Mouse (Mus musculus): Measurements from ENCODE around the gene Csnk1e. TPM values are rescaled to one million over a fixed set of nuclear protein-coding genes. Genes with fewer than 3 reads are reported as not detected.

Gene Csnk1e
- total RNA-seq, 2 experiments from 2014 or later: 43.1 to 43.9 TPM

Small RNA genes within 50 kb of the gene (microRNA-seq; reads per million reads assigned to microRNA genes)
- gene Gm44302 (ENCODE audit: borderline replicate concordance in 2 of 2) (0 to 0.74 reads per million in 2 experiments), gene Mir1943 (ENCODE audit: borderline replicate concordance in 2 of 2) (1.1 to 2.9 reads per million in 2 experiments)

Other genes starting within 250 kb of the Csnk1e start
- 10 to 100 TPM; 24.8 to 28.5 TPM for gene Pick1, start 226.4 kb downstream of the Csnk1e start, total RNA-seq (2021)
- under 1 TPM; 0.23 to 0.54 TPM for gene Gm49486, start 226.2 kb downstream of the Csnk1e start, total RNA-seq (2021)
- under 1 TPM in 1 of 2 experiments, not detected in 1; 0.20 TPM for gene Slc16a8, start 200.8 kb downstream of the Csnk1e start, total RNA-seq (2021)
- gene Baiap2l2, start 170.0 kb downstream of the Csnk1e start, total RNA-seq (2021): 1 to 10 TPM; 1.6 to 1.9 TPM
- gene Pla2g6, start 127.2 kb downstream of the Csnk1e start, total RNA-seq (2021): 10 to 100 TPM; 15.0 to 16.0 TPM
- 1 to 10 TPM; 2.7 to 3.8 TPM for gene Maff, start 108.9 kb downstream of the Csnk1e start, total RNA-seq (2021)
- gene Tmem184b, start 52.0 kb downstream of the Csnk1e start, total RNA-seq (2021): 10 to 100 TPM; 28.4 to 30.4 TPM
- not detected for gene Kcnj4, start 49.7 kb upstream of the Csnk1e start, total RNA-seq (2021)
- 1 to 10 TPM; 7.3 to 7.7 TPM for gene Kdelr3, start 60.8 kb upstream of the Csnk1e start, total RNA-seq (2021)
- gene Ddx17, start 91.2 kb upstream of the Csnk1e start, total RNA-seq (2021): 10 to 100 TPM; 65.3 to 72.8 TPM
- not detected for gene Dmc1, start 149.5 kb upstream of the Csnk1e start, total RNA-seq (2021)
- under 1 TPM; 0.41 to 0.48 TPM for gene Fam227a, start 203.4 kb upstream of the Csnk1e start, total RNA-seq (2021)
- gene Cby1, start 203.6 kb upstream of the Csnk1e start, total RNA-seq (2021): 10 to 100 TPM; 14.3 to 15.8 TPM
- gene Tomm22, start 215.3 kb upstream of the Csnk1e start, total RNA-seq (2021): 10 to 100 TPM; 67.1 to 72.6 TPM
- gene Josd1, start 232.4 kb upstream of the Csnk1e start, total RNA-seq (2021): 10 to 100 TPM; 12.1 to 16.0 TPM
- 10 to 100 TPM; 20.4 to 21.7 TPM for gene Gtpbp1, start 235.3 kb upstream of the Csnk1e start, total RNA-seq (2021)

Data from gastrocnemius, postnatal 25 days (tissue).